Mouse (Mus musculus) liver, embryonic 13.5 days (tissue): ENCODE measurements around the gene Ldlrad3. TPM values are rescaled to one million over a fixed set of nuclear protein-coding genes. Genes with fewer than 3 reads are reported as not detected.

Source experiments
- ATAC-seq: fragments of 200-750 bp; cut with Nextera tagmentation; 2 replicates; pipeline ENCODE4 v1.8.0; 2017; ENCODE audit warnings: low read depth, mild to moderate bottlenecking, moderate number of reproducible peaks, moderate library complexity
- DNase-seq: peaks from one replicate; pipeline ENCODE4 v3.0.0; 2022
- H3K27ac ChIP-seq: fragments of 300-500 bp; sonication (generic); 2 replicates; pipeline ENCODE4 v1.5.1; 2015; ENCODE audit warnings: moderate library complexity, mild to moderate bottlenecking, inconsistent platforms
- H3K27me3 ChIP-seq: fragments of 300-500 bp; sonication (generic); 2 replicates; pipeline ENCODE4 v1.6.1; 2015; ENCODE audit warnings: mild to moderate bottlenecking, inconsistent platforms
- H3K36me3 ChIP-seq: fragments of 300-500 bp; sonication (generic); 2 replicates; pipeline ENCODE4 v1.6.1; 2015; ENCODE audit warnings: mild to moderate bottlenecking, inconsistent platforms
- H3K4me1 ChIP-seq: fragments of 300-500 bp; sonication (generic); replicated peaks from 2 replicates; pipeline ENCODE4 v1.6.1; 2015; ENCODE audit warnings: inconsistent platforms
- H3K4me2 ChIP-seq: fragments of 300-500 bp; sonication (generic); 2 replicates; pipeline ENCODE4 v1.6.1; 2015; ENCODE audit warnings: inconsistent platforms, mild to moderate bottlenecking, moderate library complexity
- H3K4me3 ChIP-seq: fragments of 300-500 bp; sonication (generic); replicated peaks from 2 replicates; pipeline ENCODE4 v1.5.1; 2015; ENCODE audit warnings: mild to moderate bottlenecking, inconsistent platforms
- H3K9ac ChIP-seq: fragments of 300-500 bp; sonication (generic); 2 replicates; pipeline ENCODE4 v1.6.1; 2015; ENCODE audit warnings: mild to moderate bottlenecking, inconsistent platforms
- H3K9me3 ChIP-seq: fragments of 300-500 bp; sonication (generic); replicated peaks from 2 replicates; pipeline ENCODE4 v1.6.1; 2016; ENCODE audit warnings: inconsistent platforms
- WGBS: fragments of 180-500 bp; shearing (Covaris S2); methylation state at CpG from one replicate; pipeline ENCODE4 v1.1.7; 2015; ENCODE audit not compliant: insufficient replicate concordance; 5-methylcytosine and 5-hydroxymethylcytosine counted together
- polyA plus RNA-seq: library from polyadenylated mRNA; unstranded; fragments of >200 nt; fragmentation: Nextera tagmentation; extraction: Ambion mirVana; gene quantifications from 2 replicates; pipeline ENCODE4 v1.2.1, GENCODE M21; 2015

Ldlrad3 gene
- polyA plus RNA-seq, 1 experiment from 2014 or later = 3.8 TPM

- Histone ChIP-seq H3K4me3 (peak overlapping the region; percentile 69), H3K27ac (no peak overlapping the region), H3K9ac (peak overlapping the region; percentile 75), H3K36me3 (no peaks in the 10 kb centered on the region), H3K4me2 (peak overlapping the region; percentile 88), H3K4me1 (peaks cover 16% of the 10 kb centered on the region), H3K27me3 (peaks cover 41% of the 10 kb centered on the region), H3K9me3 (no peaks in the 10 kb centered on the region)
- WGBS = 4% methylated on average over 24 of the region's 24 CpGs
- DNase-seq (no peak), ATAC-seq (0 out of 2 replicates have a peak, but pooled peaks have one; percentile 4)
Measured at GRCm38 (mm10) chr2:102185069-102185950, 875 bp downstream of the Ldlrad3 start.

GRCm38 (mm10) chr2:102183720-102184480 is 2.3 kb downstream of the Ldlrad3 start:
- ATAC-seq (no peak), DNase-seq (no peak)
- Histone ChIP-seq H3K4me2 (no peak overlapping the region), H3K27ac (no peak overlapping the region), H3K4me3 (no peak overlapping the region), H3K36me3 (no peaks in the 10 kb centered on the region), H3K9me3 (no peaks in the 10 kb centered on the region), H3K27me3 (peaks cover 41% of the 10 kb centered on the region), H3K9ac (no peak overlapping the region), H3K4me1 (peaks cover 16% of the 10 kb centered on the region)
- 47% methylated on average over 7 of the region's 7 CpGs for WGBS

- ATAC-seq = no peak
- no peak overlapping the region for H3K9ac ChIP-seq
- WGBS = 36% methylated on average over 2 of the region's 2 CpGs
- H3K4me2 ChIP-seq = no peak overlapping the region
- no peak overlapping the region for H3K27ac ChIP-seq
- peaks cover 12% of the 10 kb centered on the region for H3K4me1 ChIP-seq
- DNase-seq = no peak
- no peaks in the 10 kb centered on the region for H3K9me3 ChIP-seq
- no peak overlapping the region for H3K4me3 ChIP-seq
- H3K36me3 ChIP-seq = no peaks in the 10 kb centered on the region
- peaks cover 29% of the 10 kb centered on the region for H3K27me3 ChIP-seq
Measured at GRCm38 (mm10) chr2:102181459-102181858, 4.7 kb downstream of the Ldlrad3 start.

- Histone ChIP-seq H3K9ac (no peak overlapping the region), H3K4me3 (no peak overlapping the region), H3K4me1 (no peaks in the 10 kb centered on the region), H3K9me3 (no peaks in the 10 kb centered on the region), H3K36me3 (no peaks in the 10 kb centered on the region), H3K27me3 (no peaks in the 10 kb centered on the region), H3K4me2 (no peak overlapping the region), H3K27ac (no peak overlapping the region)
- DNase-seq (no peak), ATAC-seq (no peak)
- WGBS = 79% methylated on average over 5 of the region's 5 CpGs
Measured at GRCm38 (mm10) chr2:102176434-102176772, 9.8 kb downstream of the Ldlrad3 start.

GRCm38 (mm10) chr2:102175741-102176433 is 10.3 kb downstream of the Ldlrad3 start:
- no peaks in the 10 kb centered on the region for H3K36me3 ChIP-seq
- ATAC-seq = no peak
- 81% methylated on average over 15 of the region's 15 CpGs for WGBS

GRCm38 (mm10) chr2:102172458-102172857 is 13.7 kb downstream of the Ldlrad3 start:
- no peak overlapping the region for H3K4me3 ChIP-seq
- H3K4me1 ChIP-seq = no peaks in the 10 kb centered on the region
- WGBS = 72% methylated on average over 4 of the region's 4 CpGs
- H3K27me3 ChIP-seq = no peaks in the 10 kb centered on the region
- DNase-seq (no peak), ATAC-seq (no peak)
- H3K36me3 ChIP-seq = no peaks in the 10 kb centered on the region
- no peaks in the 10 kb centered on the region for H3K9me3 ChIP-seq
- H3K27ac ChIP-seq = no peak overlapping the region
- H3K9ac ChIP-seq = no peak overlapping the region
- no peak overlapping the region for H3K4me2 ChIP-seq

More at GRCm38 (mm10) chr2:102175741-102176433, 10.3 kb downstream of the Ldlrad3 start:
- no peak overlapping the region for H3K4me3 ChIP-seq
- no peaks in the 10 kb centered on the region for H3K27me3 ChIP-seq
- DNase-seq = no peak
- no peak overlapping the region for H3K4me2 ChIP-seq
- H3K9me3 ChIP-seq = no peaks in the 10 kb centered on the region
- no peak overlapping the region for H3K27ac ChIP-seq
- no peak overlapping the region for H3K9ac ChIP-seq
- no peaks in the 10 kb centered on the region for H3K4me1 ChIP-seq

GRCm38 (mm10) chr2:102166550-102167325 is 19.4 kb downstream of the Ldlrad3 start:
- 23% methylated on average over 15 of the region's 15 CpGs for WGBS
- no peak for ATAC-seq
- Histone ChIP-seq H3K27ac (no peak overlapping the region), H3K4me3 (no peak overlapping the region), H3K36me3 (no peaks in the 10 kb centered on the region), H3K9me3 (no peaks in the 10 kb centered on the region), H3K4me1 (peaks cover 4% of the 10 kb centered on the region; the same call in 1 of the 2 replicates), H3K9ac (no peak overlapping the region), H3K27me3 (no peaks in the 10 kb centered on the region), H3K4me2 (no peak overlapping the region)
- no peak for DNase-seq

- Histone ChIP-seq H3K9me3 (no peaks in the 10 kb centered on the region), H3K4me3 (no peak overlapping the region), H3K4me2 (no peak overlapping the region), H3K27me3 (no peaks in the 10 kb centered on the region), H3K27ac (no peak overlapping the region), H3K4me1 (peaks cover 4% of the 10 kb centered on the region; the same call in 1 of the 2 replicates), H3K36me3 (no peaks in the 10 kb centered on the region), H3K9ac (no peak overlapping the region)
- WGBS = 38% methylated on average over 3 of the region's 3 CpGs
- ATAC-seq (no peak), DNase-seq (no peak)
Measured at GRCm38 (mm10) chr2:102163106-102163505, 23.1 kb downstream of the Ldlrad3 start.

GRCm38 (mm10) chr2:102157555-102157954 is 28.6 kb downstream of the Ldlrad3 start:
- WGBS = 62% methylated on average over 3 of the region's 3 CpGs
- no peaks in the 10 kb centered on the region for H3K27me3 ChIP-seq
- ATAC-seq (no peak), DNase-seq (no peak)
- no peak overlapping the region for H3K27ac ChIP-seq
- no peak overlapping the region for H3K9ac ChIP-seq
- H3K4me1 ChIP-seq = peaks cover 19% of the 10 kb centered on the region
- no peaks in the 10 kb centered on the region for H3K36me3 ChIP-seq
- no peaks in the 10 kb centered on the region for H3K9me3 ChIP-seq
- no peak overlapping the region for H3K4me3 ChIP-seq
- no peak overlapping the region for H3K4me2 ChIP-seq

- no peak overlapping the region for H3K4me3 ChIP-seq
- 54% methylated on average over 9 of the region's 9 CpGs for WGBS
- H3K9me3 ChIP-seq = no peaks in the 10 kb centered on the region
- H3K27me3 ChIP-seq = no peaks in the 10 kb centered on the region
- H3K9ac ChIP-seq = no peak overlapping the region
- DNase-seq (no peak), ATAC-seq (no peak)
- H3K4me2 ChIP-seq = no peak overlapping the region
- H3K4me1 ChIP-seq = peaks cover 19% of the 10 kb centered on the region
- no peaks in the 10 kb centered on the region for H3K36me3 ChIP-seq
- no peak overlapping the region for H3K27ac ChIP-seq
Measured at GRCm38 (mm10) chr2:102157010-102157409, 29.2 kb downstream of the Ldlrad3 start.
